Mouse (Mus musculus): ENCODE measurements around the gene Midn. TPM values are rescaled to one million over a fixed set of nuclear protein-coding genes. Genes with fewer than 3 reads are reported as not detected.

The Midn gene
- polyA plus RNA-seq, 1 experiment from 2014 or later: 39.8 TPM

DNA sequence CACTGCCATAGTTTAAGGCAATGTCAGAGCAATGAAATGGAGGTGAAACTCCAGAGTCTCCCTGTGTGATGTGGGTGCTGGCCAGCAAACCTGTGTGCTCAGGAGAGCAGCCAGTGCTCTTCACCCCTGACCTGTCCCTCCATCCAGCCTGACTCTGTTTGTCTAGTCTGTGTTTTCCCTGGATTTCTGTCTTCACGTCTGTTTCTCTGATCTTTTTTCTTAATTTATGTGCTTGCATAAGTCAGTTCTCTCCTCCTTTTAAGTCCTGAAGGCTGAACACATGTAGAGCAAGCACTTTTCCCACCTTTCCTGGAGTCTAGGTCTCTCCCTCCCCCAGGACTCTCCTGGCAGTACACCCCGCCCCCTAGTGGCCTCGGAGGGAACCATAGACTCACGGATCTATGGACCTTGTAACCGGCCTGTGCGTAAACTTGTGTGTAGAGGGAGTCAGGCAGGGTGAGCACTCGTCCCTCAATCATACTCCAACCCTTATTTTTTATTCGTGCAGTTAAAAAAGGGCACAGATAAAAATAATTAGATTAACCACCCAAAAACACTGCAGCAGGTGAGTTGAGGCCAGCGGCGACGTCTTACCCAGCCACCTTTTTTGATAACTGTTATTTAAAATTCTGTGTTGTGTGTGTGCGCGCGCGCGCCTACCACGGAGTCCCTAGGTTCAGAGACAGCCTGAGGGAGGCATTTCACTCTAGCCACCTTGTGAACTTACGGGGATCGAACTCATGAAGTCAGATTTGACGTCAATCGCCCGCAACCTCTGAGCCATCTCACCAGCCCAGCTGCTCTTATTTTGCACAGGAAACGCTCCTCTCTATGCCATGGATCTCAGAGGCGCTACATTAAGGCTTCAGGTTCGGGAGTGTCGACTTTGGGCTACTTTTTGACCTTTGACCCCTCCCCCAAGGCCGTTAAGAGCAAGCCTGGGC lies 33.5 kb upstream of the Midn start:
- Histone ChIP-seq H3K4me2 (ENCODE audit: low read depth, low read length) (peak overlapping the region; percentile 94), H3K9me3 (ENCODE audit: control insufficient read depth, low read length) (no peaks in the 10 kb centered on the region), H3K4me1 (ENCODE audit: control insufficient read depth, insufficient read depth, low read length) (peaks cover 31% of the 10 kb centered on the region), H3K36me3 (ENCODE audit: control insufficient read depth, insufficient read depth, low read length) (no peaks in the 10 kb centered on the region), H3K9ac (replicated peaks; ENCODE audit: low read depth, low read length) (peak overlapping the region; percentile 18), H3K27ac (ENCODE audit: low read depth, low read length) (peak overlapping the region; percentile 69; the same call in 1 of the 2 replicates), H3K27me3 (ENCODE audit: control insufficient read depth, insufficient read depth, low read length) (no peaks in the 10 kb centered on the region), H3K4me3 (ENCODE audit: low read depth, low read length) (peak overlapping the region; percentile 97)
- 2% methylated on average over 27 of the region's 27 CpGs for WGBS
- ATAC-seq (ENCODE audit: low read depth): peak; percentile 62

DNA sequence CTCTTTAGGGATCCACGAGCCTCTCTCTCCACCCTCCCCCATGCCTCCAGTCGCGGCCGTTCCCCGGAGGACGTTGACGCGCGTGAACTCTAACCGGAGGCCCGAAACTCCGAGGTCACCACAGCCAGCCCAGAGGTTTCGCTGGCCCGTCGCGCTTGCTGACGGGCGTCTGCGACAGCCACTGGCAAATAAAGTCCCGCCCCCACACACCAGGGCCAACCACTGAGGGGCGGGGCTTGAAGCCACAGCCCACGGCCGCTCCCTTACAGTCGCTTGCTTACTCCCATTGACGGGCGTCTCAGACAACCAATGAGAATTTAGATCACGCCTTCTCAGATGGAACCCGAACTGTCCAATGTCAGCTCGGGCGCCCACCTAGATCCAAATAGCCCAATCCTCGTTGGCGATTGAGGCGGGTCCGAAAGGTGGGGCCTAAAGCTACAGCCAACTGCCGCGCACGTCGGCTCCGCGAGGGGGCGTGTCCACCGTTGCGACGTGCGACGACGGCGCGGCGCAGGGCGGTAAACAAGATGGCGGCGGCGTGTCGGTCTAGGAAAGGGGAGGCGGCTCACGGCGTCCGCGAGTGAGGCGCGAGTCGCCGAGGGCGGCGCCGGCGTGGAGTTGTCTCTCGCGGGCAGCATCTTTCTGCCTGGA lies 32.7 kb upstream of the Midn start, which contains the start of gene Stk11:
Gene Stk11 (plus strand): TSS at position 514 of the 654 bp plus-strand sequence.
- Histone ChIP-seq H3K9me3 (ENCODE audit: control insufficient read depth, low read length) (no peaks in the 10 kb centered on the region), H3K4me3 (ENCODE audit: low read depth, low read length) (peak within 1 kb of the TSS; percentile 97), H3K27me3 (ENCODE audit: control insufficient read depth, insufficient read depth, low read length) (no peaks in the 10 kb centered on the region), H3K36me3 (ENCODE audit: control insufficient read depth, insufficient read depth, low read length) (no peaks in the 10 kb centered on the region), H3K9ac (replicated peaks; ENCODE audit: low read depth, low read length) (peak within 1 kb of the TSS; percentile 83), H3K4me1 (ENCODE audit: control insufficient read depth, insufficient read depth, low read length) (peaks cover 35% of the 10 kb centered on the region), H3K27ac (ENCODE audit: low read depth, low read length) (peak within 1 kb of the TSS; percentile 80), H3K4me2 (ENCODE audit: low read depth, low read length) (peak within 1 kb of the TSS; percentile 94)
- ATAC-seq (ENCODE audit: low read depth): peak; percentile 97
- WGBS: under 1% methylated on average over 70 of the region's 70 CpGs

DNA sequence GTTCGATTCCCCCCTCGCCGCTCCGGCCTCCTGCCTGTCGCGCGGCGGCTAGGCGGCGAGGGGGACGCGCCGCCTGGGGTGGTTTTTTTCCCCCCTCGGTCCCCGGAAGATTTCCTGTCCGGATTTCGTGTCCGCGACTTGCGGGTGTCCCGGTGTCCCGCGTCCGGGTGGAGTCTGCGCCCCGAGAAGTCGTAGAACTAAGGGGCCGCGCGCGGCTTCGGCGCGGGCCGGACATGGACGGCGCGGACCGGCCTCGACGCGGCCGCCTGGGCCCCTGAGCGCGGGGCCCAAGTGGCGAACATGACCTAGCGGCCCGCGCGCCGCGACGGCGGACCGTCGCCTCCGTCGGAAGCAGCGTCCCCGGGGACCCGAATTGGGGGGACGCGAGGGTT lies 32.1 kb upstream of the Midn start:
- Histone ChIP-seq H3K27ac (ENCODE audit: low read depth, low read length) (peak overlapping the region; percentile 80), H3K4me3 (ENCODE audit: low read depth, low read length) (peak overlapping the region; percentile 97), H3K4me1 (ENCODE audit: control insufficient read depth, insufficient read depth, low read length) (peaks cover 35% of the 10 kb centered on the region), H3K36me3 (ENCODE audit: control insufficient read depth, insufficient read depth, low read length) (no peaks in the 10 kb centered on the region), H3K9ac (replicated peaks; ENCODE audit: low read depth, low read length) (peak overlapping the region; percentile 83), H3K4me2 (ENCODE audit: low read depth, low read length) (peak overlapping the region; percentile 94), H3K27me3 (ENCODE audit: control insufficient read depth, insufficient read depth, low read length) (no peaks in the 10 kb centered on the region), H3K9me3 (ENCODE audit: control insufficient read depth, low read length) (no peaks in the 10 kb centered on the region)
- ATAC-seq (ENCODE audit: low read depth): no peak
- 0% methylated on average over 63 of the region's 63 CpGs for WGBS

DNA sequence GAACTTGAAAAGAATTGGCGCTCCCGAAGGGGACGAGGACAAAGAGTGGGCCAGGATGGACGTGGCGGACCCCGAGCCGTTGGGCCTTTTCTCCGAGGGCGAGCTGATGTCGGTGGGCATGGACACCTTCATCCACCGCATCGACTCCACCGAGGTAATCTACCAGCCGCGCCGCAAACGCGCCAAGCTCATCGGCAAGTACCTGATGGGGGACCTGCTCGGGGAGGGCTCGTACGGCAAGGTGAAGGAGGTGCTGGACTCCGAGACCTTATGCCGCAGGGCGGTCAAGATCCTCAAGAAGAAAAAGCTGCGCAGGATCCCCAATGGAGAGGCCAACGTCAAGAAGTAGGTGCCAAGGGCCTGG lies 31.5 kb upstream of the Midn start:
- H3K9me3 ChIP-seq (ENCODE audit: control insufficient read depth, low read length): no peaks in the 10 kb centered on the region
- WGBS: 2% methylated on average over 27 of the region's 27 CpGs
- peak overlapping the region; percentile 94 for H3K4me2 ChIP-seq (ENCODE audit: low read depth, low read length)
- no peak overlapping the region for H3K27ac ChIP-seq (ENCODE audit: low read depth, low read length)
- peaks cover 35% of the 10 kb centered on the region for H3K4me1 ChIP-seq (ENCODE audit: control insufficient read depth, insufficient read depth, low read length)
- peak overlapping the region; percentile 83 for H3K9ac ChIP-seq (replicated peaks; ENCODE audit: low read depth, low read length)
- no peak for ATAC-seq (ENCODE audit: low read depth)
- peak overlapping the region; percentile 97 for H3K4me3 ChIP-seq (ENCODE audit: low read depth, low read length)
- no peaks in the 10 kb centered on the region for H3K27me3 ChIP-seq (ENCODE audit: control insufficient read depth, insufficient read depth, low read length)
- no peaks in the 10 kb centered on the region for H3K36me3 ChIP-seq (ENCODE audit: control insufficient read depth, insufficient read depth, low read length)

DNA sequence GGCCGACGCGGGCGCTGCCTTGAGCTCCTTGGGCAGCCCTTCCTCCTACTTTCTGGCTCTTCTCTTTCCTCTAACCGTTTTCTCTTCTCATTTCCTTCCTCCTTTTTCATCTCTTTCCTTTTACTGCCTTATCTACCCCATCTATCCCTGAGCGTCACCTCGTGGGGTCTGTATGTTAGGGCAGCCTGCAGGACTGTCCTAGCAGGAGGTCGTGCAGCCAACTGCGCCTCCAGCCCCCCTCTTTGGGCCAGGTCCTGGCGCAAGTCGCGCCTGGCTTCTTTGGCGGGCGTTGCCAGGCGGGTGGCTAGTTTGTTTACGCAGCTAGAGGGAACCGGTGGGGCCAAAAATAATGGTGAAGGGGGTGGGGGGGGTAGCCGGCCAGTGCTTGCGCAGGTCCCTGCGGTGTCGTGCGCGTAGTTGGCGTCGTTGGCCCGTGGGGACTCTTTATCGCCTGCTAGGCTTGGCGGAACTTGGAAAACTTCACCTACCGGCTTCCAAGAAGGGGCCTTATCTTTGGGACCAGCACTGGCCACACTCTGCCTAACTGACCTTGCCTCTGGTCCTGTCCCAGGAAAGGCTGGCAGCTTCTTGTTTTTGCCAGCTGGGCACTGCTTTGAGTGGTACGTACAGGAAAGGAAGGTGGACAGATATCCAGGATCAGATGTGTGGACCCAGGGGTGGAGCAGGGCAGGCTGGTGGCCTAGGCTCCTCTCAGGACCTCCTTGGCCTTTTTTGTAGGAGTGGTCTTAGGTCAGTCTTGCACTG lies 31.0 kb upstream of the Midn start:
- peaks cover 35% of the 10 kb centered on the region for H3K4me1 ChIP-seq (ENCODE audit: control insufficient read depth, insufficient read depth, low read length)
- H3K27me3 ChIP-seq (ENCODE audit: control insufficient read depth, insufficient read depth, low read length): no peaks in the 10 kb centered on the region
- H3K4me2 ChIP-seq (ENCODE audit: low read depth, low read length): peak overlapping the region; percentile 94
- WGBS: 4% methylated on average over 29 of the region's 30 CpGs
- H3K27ac ChIP-seq (ENCODE audit: low read depth, low read length): no peak overlapping the region
- peak overlapping the region; percentile 83 for H3K9ac ChIP-seq (replicated peaks; ENCODE audit: low read depth, low read length)
- H3K4me3 ChIP-seq (ENCODE audit: low read depth, low read length): peak overlapping the region; percentile 97
- no peaks in the 10 kb centered on the region for H3K9me3 ChIP-seq (ENCODE audit: control insufficient read depth, low read length)
- H3K36me3 ChIP-seq (ENCODE audit: control insufficient read depth, insufficient read depth, low read length): no peaks in the 10 kb centered on the region
- ATAC-seq (ENCODE audit: low read depth): no peak

DNA sequence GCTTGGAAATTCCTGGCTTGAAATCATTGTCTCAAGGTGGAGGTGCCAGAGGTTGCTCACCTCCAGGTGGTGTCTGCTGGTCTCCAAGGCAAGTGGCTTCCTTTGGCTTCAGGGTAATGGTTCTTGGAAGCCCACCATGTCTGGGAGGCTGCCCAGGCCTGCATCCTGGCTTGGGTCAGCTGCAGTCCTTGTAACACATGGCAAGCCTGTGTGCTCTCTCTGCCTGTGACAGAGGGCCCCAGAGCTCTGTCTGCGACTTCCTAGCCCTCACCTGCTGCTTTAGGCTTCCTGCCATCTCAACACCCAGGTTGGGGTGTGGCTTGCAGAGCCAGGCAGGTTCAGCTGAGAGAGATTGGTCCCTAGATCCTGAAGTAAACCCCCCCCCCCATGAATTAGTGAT lies 30.3 kb upstream of the Midn start:
- H3K4me1 ChIP-seq (ENCODE audit: control insufficient read depth, insufficient read depth, low read length): peaks cover 35% of the 10 kb centered on the region
- H3K9me3 ChIP-seq (ENCODE audit: control insufficient read depth, low read length): no peaks in the 10 kb centered on the region
- no peaks in the 10 kb centered on the region for H3K36me3 ChIP-seq (ENCODE audit: control insufficient read depth, insufficient read depth, low read length)
- H3K9ac ChIP-seq (replicated peaks; ENCODE audit: low read depth, low read length): peak overlapping the region; percentile 83; the same call in 1 of the 2 replicates
- WGBS: 58% methylated on average over 1 of the region's 1 CpGs
- H3K27me3 ChIP-seq (ENCODE audit: control insufficient read depth, insufficient read depth, low read length): no peaks in the 10 kb centered on the region
- no peak overlapping the region for H3K27ac ChIP-seq (ENCODE audit: low read depth, low read length)
- ATAC-seq (ENCODE audit: low read depth): no peak
- peak overlapping the region; percentile 97 for H3K4me3 ChIP-seq (ENCODE audit: low read depth, low read length)
- peak overlapping the region; percentile 94 for H3K4me2 ChIP-seq (ENCODE audit: low read depth, low read length)

DNA sequence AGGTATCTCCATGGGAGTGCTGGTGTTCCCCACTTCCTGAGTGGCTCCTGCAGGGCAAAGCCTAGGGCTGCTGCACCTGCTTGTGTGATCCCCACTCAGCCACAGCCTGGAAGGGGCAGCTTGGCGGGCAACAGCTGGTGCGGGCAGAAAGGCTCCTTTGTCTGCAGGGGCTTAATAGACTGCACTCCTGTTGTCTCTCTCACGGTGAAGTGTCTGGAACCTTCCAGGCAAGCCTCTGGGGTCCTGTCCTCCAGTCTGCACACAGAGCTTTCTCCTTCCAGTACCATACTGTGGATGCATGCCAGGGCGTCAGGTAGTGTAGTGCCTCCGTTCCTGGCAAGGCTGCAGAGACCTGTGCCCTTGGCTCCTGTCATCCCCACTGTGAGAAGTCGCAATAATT lies 29.5 kb upstream of the Midn start:
- no peak overlapping the region for H3K27ac ChIP-seq (ENCODE audit: low read depth, low read length)

DNA sequence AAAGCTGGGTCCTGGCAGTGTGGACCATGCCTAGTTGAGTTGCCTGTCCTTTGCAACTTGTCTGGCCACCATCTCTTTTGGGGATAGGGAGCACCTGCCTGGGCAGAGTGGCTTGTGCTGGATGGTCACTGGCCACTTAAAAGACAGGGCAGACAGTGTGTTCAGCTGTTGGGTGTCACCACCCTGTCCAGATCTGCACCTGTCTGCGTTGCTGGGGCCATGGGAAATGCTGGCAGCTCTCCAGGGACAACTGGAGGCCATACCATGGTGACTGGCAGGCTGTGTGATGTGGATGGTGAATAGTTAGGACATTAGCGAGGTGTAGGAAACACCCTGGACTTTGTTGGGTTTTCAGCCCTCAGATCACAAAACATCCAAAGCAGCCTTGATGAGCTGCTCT lies 27.9 kb upstream of the Midn start:
- no peak overlapping the region for H3K9ac ChIP-seq (replicated peaks; ENCODE audit: low read depth, low read length)
- no peak overlapping the region for H3K4me2 ChIP-seq (ENCODE audit: low read depth, low read length)
- WGBS: 73% methylated on average over 2 of the region's 2 CpGs

More for the DNA sequence above, 29.5 kb upstream of the Midn start:
- 44% methylated on average over 6 of the region's 6 CpGs for WGBS
- H3K4me1 ChIP-seq (ENCODE audit: control insufficient read depth, insufficient read depth, low read length): peaks cover 35% of the 10 kb centered on the region
- H3K4me2 ChIP-seq (ENCODE audit: low read depth, low read length): peak overlapping the region; percentile 94
- no peaks in the 10 kb centered on the region for H3K36me3 ChIP-seq (ENCODE audit: control insufficient read depth, insufficient read depth, low read length)
- peak overlapping the region; percentile 4; the same call in 1 of the 2 replicates for H3K4me3 ChIP-seq (ENCODE audit: low read depth, low read length)
- no peaks in the 10 kb centered on the region for H3K27me3 ChIP-seq (ENCODE audit: control insufficient read depth, insufficient read depth, low read length)
- peak overlapping the region; percentile 21; the same call in 1 of the 2 replicates for H3K9ac ChIP-seq (replicated peaks; ENCODE audit: low read depth, low read length)
- no peak for ATAC-seq (ENCODE audit: low read depth)
- H3K9me3 ChIP-seq (ENCODE audit: control insufficient read depth, low read length): no peaks in the 10 kb centered on the region

More for the DNA sequence above, 27.9 kb upstream of the Midn start:
- Histone ChIP-seq H3K27ac (ENCODE audit: low read depth, low read length) (no peak overlapping the region), H3K4me1 (ENCODE audit: control insufficient read depth, insufficient read depth, low read length) (peaks cover 29% of the 10 kb centered on the region), H3K4me3 (ENCODE audit: low read depth, low read length) (no peak overlapping the region), H3K36me3 (ENCODE audit: control insufficient read depth, insufficient read depth, low read length) (no peaks in the 10 kb centered on the region), H3K27me3 (ENCODE audit: control insufficient read depth, insufficient read depth, low read length) (no peaks in the 10 kb centered on the region), H3K9me3 (ENCODE audit: control insufficient read depth, low read length) (no peaks in the 10 kb centered on the region)
- ATAC-seq (ENCODE audit: low read depth): no peak

Measured in neural tube, embryonic 14.5 days (tissue).